In the genomic region with DNA sequence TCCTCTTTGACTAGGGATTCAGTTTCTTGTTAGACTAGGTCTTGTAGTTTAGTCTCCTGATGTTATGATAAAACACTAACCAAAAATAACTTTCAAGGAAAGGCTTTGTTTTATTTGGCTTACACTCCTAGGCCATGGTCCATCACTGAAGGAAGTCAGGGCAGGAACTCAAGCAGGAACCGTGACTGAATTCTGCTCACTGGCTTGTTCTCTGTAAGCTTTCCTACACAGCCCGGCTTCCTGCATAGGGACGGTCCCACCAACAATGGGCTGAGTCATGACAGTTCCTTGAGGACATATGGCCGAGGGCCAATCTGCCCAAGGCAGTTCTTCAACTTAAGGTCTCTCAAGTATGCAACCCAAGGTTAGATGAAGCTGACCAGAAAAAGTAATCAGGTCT, we compare ENCODE assay signal across 11 mouse cellular contexts. TPM values are rescaled to one million over a fixed set of nuclear protein-coding genes. Genes with fewer than 3 reads are reported as not detected.
A peak's percentile ranks its signal among the peaks of the same experiment; 100 is the strongest.
DNase-seq lines count a peak whose midpoint lies in the region.
"Had no signal": no experiment of that assay in that cellular context is flagged by ENCODE, and none has a peak within 500 bp of the region (broad histone marks: within the 10 kb centered on the region; RNA-seq: fewer than 3 reads in every experiment).

No protein-coding gene starts in this region.

- DNase-seq in lung, adult 18-20 months = peak; percentile 7 to 32
- DNase-seq in lung, postnatal 10 days = no peak
- DNase-seq in NIH3T3 (ENCODE audit: low read depth) = peak; percentile 15
- peak; percentile 38 to 43 for DNase-seq in adrenal gland, postnatal 36 days
- peak; percentile 46 for DNase-seq in kidney, postnatal 14 days
- no peak for DNase-seq in testis, postnatal 14 days (ENCODE audit: low spot score)
- DNase-seq in c-Kit-positive CD71-positive TER-119-positive erythroid progenitor cells, embryonic 14.5 days (ENCODE audit: low spot score) = no peak
- DNase-seq in spleen, postnatal 10 days (ENCODE audit: low spot score in 2 of 2) = no peak
- DNase-seq: gastrocnemius, postnatal 25 days; liver, postnatal 0 days; right cerebral cortex, postnatal 4 days had no signal

RNA-seq across cellular contexts. Expression of a gene that starts 4.2 kb away (rescaled TPM):
- total RNA-seq in adrenal gland, postnatal 36 days (2021) = 10 to 100 TPM; 41.3 to 43.3 TPM

RNA-seq across cellular contexts. Expression of a gene that starts 5.4 kb away (rescaled TPM):
- total RNA-seq in adrenal gland, postnatal 36 days (2021) = 10 to 100 TPM; 26.4 to 30.6 TPM

RNA-seq across cellular contexts. Expression of a gene that starts 37.6 kb away (rescaled TPM):
- under 1 TPM; 0.30 to 0.60 TPM for total RNA-seq in adrenal gland, postnatal 36 days (2021)

Comparison
In these comparisons a context has a peak if more than half of its experiments do, and no peak if none do; other contexts are left out.
1. DNase-seq: peak in lung, adult 18-20 months (2 of 2), NIH3T3 (single experiment), adrenal gland, postnatal 36 days (2 of 2) and kidney, postnatal 14 days (single experiment); none in lung, postnatal 10 days (single experiment), testis, postnatal 14 days (single experiment), c-Kit-positive CD71-positive TER-119-positive erythroid progenitor cells, embryonic 14.5 days (single experiment) and spleen, postnatal 10 days (0 of 2).